Mouse (Mus musculus) embryonic fibroblast, embryonic 13.5 days (primary cell): ENCODE measurements at regions not wholly inside any gene's neighbourhood (a gene's known extent, or its start where the extent isn't known, plus 50 kb on each side); places are given as distances from the start of the nearest gene placed in this dataset.

Source experiments
- CTCF ChIP-seq: IDR thresholded peaks from 2 replicates; pipeline ENCODE4 v1.5.1; 2011; ENCODE audit warnings: mild to moderate bottlenecking, control low read depth, low read length, moderate library complexity, borderline replicate concordance; ENCODE audit not compliant: insufficient read depth
- POLR2A ChIP-seq: IDR thresholded peaks from 2 replicates; pipeline ENCODE4 v1.6.1; 2011; ENCODE audit warnings: low read depth, mild to moderate bottlenecking, control low read depth, low read length, moderate library complexity

- TF ChIP-seq CTCF (no peak), POLR2A (no peak)
Observed at GRCm38 (mm10) chr12:26767551-26767950, 298.5 kb downstream of the Cmpk2 start.
